Comparison of ENCODE assay signal across 8 mouse cellular contexts in genomic region chr14:46761186-46761585, GRCm38 (mm10). TPM values are rescaled to one million over a fixed set of nuclear protein-coding genes. Genes with fewer than 3 reads are reported as not detected.
A peak's percentile ranks its signal among the peaks of the same experiment; 100 is the strongest.
DNase-seq lines count a peak whose midpoint lies in the region; ATAC-seq and TF ChIP-seq lines count a peak whose summit lies in the region.

No protein-coding gene starts in this region.

- H3K4me3 ChIP-seq in erythroblast, embryonic 14.5 days (replicated peaks) = peak overlapping the region; percentile 100
- H3K4me3 ChIP-seq in limb, embryonic 14.5 days (replicated peaks; ENCODE audit: low read length) = peak overlapping the region; percentile 72
- H3K4me3 ChIP-seq in stomach, embryonic 15.5 days (replicated peaks) = peak overlapping the region; percentile 90

- peak overlapping the region; percentile 88 for H3K4me2 ChIP-seq in limb, embryonic 14.5 days (replicated peaks; ENCODE audit: low read depth, low read length, severe bottlenecking)
- H3K4me2 ChIP-seq in stomach, embryonic 15.5 days = peak overlapping the region; percentile 92

- ATAC-seq in limb, embryonic 14.5 days (ENCODE audit: low FRiP score, low read depth) = no peak
- no peak for ATAC-seq in stomach, embryonic 15.5 days (ENCODE audit: insufficient read depth, low FRiP score, low read depth)

- H3K27ac ChIP-seq in limb, embryonic 14.5 days (replicated peaks; ENCODE audit: low read depth, low read length) = no peak overlapping the region
- H3K27ac ChIP-seq in stomach, embryonic 15.5 days = no peak overlapping the region

- no peaks in the 10 kb centered on the region for H3K27me3 ChIP-seq in erythroblast, embryonic 14.5 days (ENCODE audit: control insufficient read depth)
- H3K27me3 ChIP-seq in limb, embryonic 14.5 days (ENCODE audit: control insufficient read depth, insufficient read depth, low read length) = no peaks in the 10 kb centered on the region
- no peaks in the 10 kb centered on the region for H3K27me3 ChIP-seq in stomach, embryonic 15.5 days (replicated peaks)

- TF ChIP-seq POLR2A in limb, embryonic 14.5 days (IDR thresholded peaks at IDR 0.05; ENCODE audit: borderline replicate concordance, extremely low read depth, insufficient read depth, insufficient read length) = no peak

- H3K9ac ChIP-seq in limb, embryonic 14.5 days (ENCODE audit: low read depth, low read length, severe bottlenecking) = peak overlapping the region; percentile 73; the same call in 1 of the 2 replicates
- peak overlapping the region; percentile 74; the same call in 1 of the 2 replicates for H3K9ac ChIP-seq in stomach, embryonic 15.5 days

- WGBS in limb, embryonic 14.5 days = 54% methylated on average over 6 of the region's 6 CpGs
- 48% methylated on average over 6 of the region's 6 CpGs for WGBS in stomach, embryonic 15.5 days

- peaks cover 15% of the 10 kb centered on the region for H3K9me3 ChIP-seq in erythroblast, embryonic 14.5 days (ENCODE audit: control insufficient read depth, low read length)
- peaks cover 5% of the 10 kb centered on the region; the same call in 1 of the 2 replicates for H3K9me3 ChIP-seq in limb, embryonic 14.5 days (ENCODE audit: control insufficient read depth, low read length)
- H3K9me3 ChIP-seq in stomach, embryonic 15.5 days = no peaks in the 10 kb centered on the region

- H3K4me1 ChIP-seq in erythroblast, embryonic 14.5 days (ENCODE audit: control insufficient read depth) = peaks cover 28% of the 10 kb centered on the region
- H3K4me1 ChIP-seq in limb, embryonic 14.5 days (ENCODE audit: control insufficient read depth, insufficient read depth, low read length) = 0 out of 2 replicates have a peak, but pooled peaks cover 6% of the 10 kb centered on the region
- peaks cover 7% of the 10 kb centered on the region; the same call in 1 of the 2 replicates for H3K4me1 ChIP-seq in stomach, embryonic 15.5 days

- peaks cover 49% of the 10 kb centered on the region for H3K36me3 ChIP-seq in erythroblast, embryonic 14.5 days (ENCODE audit: control insufficient read depth)
- peaks cover 13% of the 10 kb centered on the region for H3K36me3 ChIP-seq in limb, embryonic 14.5 days (ENCODE audit: control insufficient read depth, insufficient read depth, low read length)
- 0 out of 2 replicates have a peak, but pooled peaks cover 3% of the 10 kb centered on the region for H3K36me3 ChIP-seq in stomach, embryonic 15.5 days

- peak; percentile 24 to 40 for DNase-seq in spleen, postnatal 10 days (ENCODE audit: low spot score in 2 of 2)
- no peak for DNase-seq in spleen, postnatal 4 days (ENCODE audit: low spot score in 2 of 2)
- DNase-seq in limb, embryonic 14.5 days (ENCODE audit: low spot score) = no peak
- no peak for DNase-seq in layer of hippocampus, postnatal 10 days (ENCODE audit: low spot score in 2 of 2)
- no peak for DNase-seq in right cerebral cortex, postnatal 25 days
- DNase-seq in spleen, postnatal 14 days (ENCODE audit: low spot score in 2 of 2) = no peak

RNA-seq across cellular contexts. Expression of gene Cdkn3, which starts 0.8 kb away (rescaled TPM):
- polyA plus RNA-seq in erythroblast, embryonic 14.5 days (2012) = 2.5 and 2.6 TPM in 2 replicates
- 22.2 and 23.4 TPM in 2 replicates for polyA plus RNA-seq in limb, embryonic 14.5 days (2012; rRNA removed)
- 44.4 and 46.6 TPM in 2 replicates for polyA plus RNA-seq in limb, embryonic 14.5 days (2014; fragmentation: Nextera tagmentation; extraction: Ambion mirVana)
- 58.8 and 60.6 TPM in 2 replicates for polyA plus RNA-seq in stomach, embryonic 15.5 days (2015; fragmentation: Nextera tagmentation; extraction: Ambion mirVana)
- 1 to 10 TPM; 1.4 to 3.0 TPM for total RNA-seq in layer of hippocampus, postnatal 10 days (2021)

RNA-seq across cellular contexts. Expression of gene Cnih1, which starts 27.0 kb away (rescaled TPM):
- polyA plus RNA-seq in erythroblast, embryonic 14.5 days (2012) = 5.1 and 6.1 TPM in 2 replicates
- polyA plus RNA-seq in limb, embryonic 14.5 days (2012; rRNA removed) = 104 and 120 TPM in 2 replicates
- polyA plus RNA-seq in limb, embryonic 14.5 days (2014; fragmentation: Nextera tagmentation; extraction: Ambion mirVana) = 202 and 208 TPM in 2 replicates
- 186 and 187 TPM in 2 replicates for polyA plus RNA-seq in stomach, embryonic 15.5 days (2015; fragmentation: Nextera tagmentation; extraction: Ambion mirVana)
- 10 to 100 TPM; 65.6 to 70.3 TPM for total RNA-seq in layer of hippocampus, postnatal 10 days (2021)

Comparison
In these comparisons a context has a peak if more than half of its experiments do, and no peak if none do; other contexts are left out.
1. DNase-seq: peak in spleen, postnatal 10 days (2 of 2); none in spleen, postnatal 4 days (0 of 2), limb, embryonic 14.5 days (single experiment), layer of hippocampus, postnatal 10 days (0 of 2), right cerebral cortex, postnatal 25 days (single experiment) and spleen, postnatal 14 days (0 of 2).
2. RNA of gene Cnih1, which starts 27.0 kb away (polyA plus RNA-seq): 104 to 208 TPM in limb, embryonic 14.5 days and 186 to 187 TPM in stomach, embryonic 15.5 days; 5.1 to 6.1 TPM in erythroblast, embryonic 14.5 days; every median in the first group is over 10 times any median in the second.
3. Peak in every context shown above with its lines, with median percentiles within 50 percentile points of each other: H3K4me3 ChIP-seq.